Mouse (Mus musculus): ENCODE data around the gene Olfr390.

- TF ChIP-seq CTCF (IDR thresholded peaks at IDR 0.05; ENCODE audit: borderline replicate concordance, control insufficient read depth, extremely low read depth, insufficient read depth, low read length, poor library complexity) (no peak), POLR2A (IDR thresholded peaks at IDR 0.05; ENCODE audit: control insufficient read depth, extremely low read depth, insufficient read depth, low read length, poor library complexity) (no peak)
Measured at GRCm38 (mm10) chr11:73802952-73803351, 20.2 kb downstream of the Olfr390 start, which contains the start of gene Olfr391-ps.
